Mouse (Mus musculus) adrenal gland, postnatal 36 days (tissue): ENCODE measurements around the gene Mroh8. TPM values are rescaled to one million over a fixed set of nuclear protein-coding genes. Genes with fewer than 3 reads are reported as not detected.

ENCODE experiments used
- DNase-seq, 2 experiments: peaks; one replicate each; pipeline ENCODE4 v3.0.0; 2021; ENCODE audit warnings: mixed read lengths in 1 of 2
- long read RNA-seq, 2 experiments: library from polyadenylated mRNA; stranded (forward); transcript quantifications; one replicate each; pipeline ENCODE4 v2.0.0; 2021; ENCODE audit warnings: borderline sequencing depth in 2 of 2
- total RNA-seq, 2 experiments: library from RNA; stranded (reverse); gene quantifications; 2 replicates each; pipeline ENCODE4 v1.2.3; 2021

Mroh8 gene
- under 1 TPM; 0.26 to 0.43 TPM for total RNA-seq
- long read RNA-seq, experiment 1, result 0 reads
- long read RNA-seq, experiment 2, result 0 reads

DNA sequence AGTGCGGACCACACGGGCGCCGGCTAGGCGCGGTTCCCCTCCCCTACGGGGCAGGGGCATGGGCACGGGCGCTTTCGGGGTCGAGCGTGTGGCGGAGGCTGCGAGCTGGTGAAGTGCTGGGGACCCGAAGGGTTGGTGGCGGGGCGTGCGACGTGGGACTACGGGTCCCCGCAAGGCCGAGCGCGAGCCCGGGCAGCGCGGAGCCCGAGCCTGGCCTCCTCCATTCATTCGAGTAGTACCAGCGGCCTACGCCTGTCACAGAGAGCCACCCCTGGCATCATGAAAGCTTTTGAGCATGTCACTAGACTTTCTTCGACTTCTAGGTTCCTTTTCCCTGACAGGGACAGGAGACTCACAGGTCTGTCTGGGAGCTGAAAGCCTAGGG is at the start of gene Mroh8:
Mroh8 (minus strand) TSS at position 134 of the 385 bp plus-strand sequence.
- peak; percentile 67 to 75 for DNase-seq

DNA sequence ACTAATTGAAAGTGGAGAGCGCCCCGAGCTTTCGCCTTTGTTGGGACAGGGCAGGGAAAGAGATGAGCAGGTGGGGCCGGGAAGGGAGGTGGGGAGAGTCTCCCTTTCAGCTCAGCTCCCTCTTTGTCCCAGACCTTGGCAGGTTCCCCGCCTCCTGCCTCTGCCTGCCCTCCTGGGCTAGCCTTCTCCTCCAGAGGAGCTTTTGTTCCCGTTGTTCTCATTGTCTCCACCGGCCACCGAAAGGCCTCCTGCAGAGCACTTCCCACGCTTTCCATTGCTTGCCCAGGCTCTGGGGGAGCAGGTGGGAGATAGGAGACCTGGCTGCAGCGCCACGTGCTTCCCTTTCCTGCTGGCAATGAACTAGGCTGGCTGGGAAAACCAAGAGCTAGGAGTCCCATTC is 49.2 kb upstream of the Mroh8 start:
- DNase-seq, result no peak

DNA sequence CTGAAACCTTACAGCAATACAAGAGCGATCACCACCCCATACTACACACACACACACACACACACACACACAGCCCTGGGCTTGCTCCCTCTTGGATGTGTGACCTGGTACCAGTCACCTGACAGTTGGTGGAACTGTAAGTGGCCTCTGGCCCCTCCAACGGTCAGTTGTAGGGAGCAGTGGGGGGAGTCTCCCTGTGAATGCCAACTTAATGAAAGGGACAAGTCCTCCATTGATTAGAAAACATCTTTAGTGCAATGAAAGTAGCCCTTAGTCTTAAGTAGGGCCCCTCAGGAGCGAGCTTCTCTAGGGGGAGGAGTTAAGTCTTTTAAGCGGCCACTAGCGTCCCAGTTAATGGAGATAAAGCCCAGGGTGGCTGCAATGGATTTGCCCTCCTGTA is 48.8 kb upstream of the Mroh8 start:
- DNase-seq, result no peak

DNA sequence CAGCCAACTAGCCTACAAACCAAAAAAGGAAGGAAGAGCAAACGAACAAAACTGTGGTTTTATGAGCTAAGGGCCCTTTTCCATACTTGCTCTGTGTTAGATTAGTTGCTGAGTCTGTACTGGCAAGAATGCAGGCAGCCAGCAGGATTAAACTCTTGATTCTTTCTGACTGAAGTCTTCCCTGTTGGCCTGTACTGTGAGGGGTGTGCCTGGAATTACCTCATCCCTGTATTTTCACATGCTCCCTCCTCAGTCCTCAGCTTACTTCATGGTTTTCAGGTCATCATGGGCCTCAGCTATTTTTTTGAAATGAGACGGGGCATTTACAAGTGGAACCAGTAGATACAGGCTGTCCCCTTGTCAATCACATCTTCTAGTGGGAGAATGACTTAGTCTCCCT is 45.9 kb upstream of the Mroh8 start:
- no peak for DNase-seq

DNA sequence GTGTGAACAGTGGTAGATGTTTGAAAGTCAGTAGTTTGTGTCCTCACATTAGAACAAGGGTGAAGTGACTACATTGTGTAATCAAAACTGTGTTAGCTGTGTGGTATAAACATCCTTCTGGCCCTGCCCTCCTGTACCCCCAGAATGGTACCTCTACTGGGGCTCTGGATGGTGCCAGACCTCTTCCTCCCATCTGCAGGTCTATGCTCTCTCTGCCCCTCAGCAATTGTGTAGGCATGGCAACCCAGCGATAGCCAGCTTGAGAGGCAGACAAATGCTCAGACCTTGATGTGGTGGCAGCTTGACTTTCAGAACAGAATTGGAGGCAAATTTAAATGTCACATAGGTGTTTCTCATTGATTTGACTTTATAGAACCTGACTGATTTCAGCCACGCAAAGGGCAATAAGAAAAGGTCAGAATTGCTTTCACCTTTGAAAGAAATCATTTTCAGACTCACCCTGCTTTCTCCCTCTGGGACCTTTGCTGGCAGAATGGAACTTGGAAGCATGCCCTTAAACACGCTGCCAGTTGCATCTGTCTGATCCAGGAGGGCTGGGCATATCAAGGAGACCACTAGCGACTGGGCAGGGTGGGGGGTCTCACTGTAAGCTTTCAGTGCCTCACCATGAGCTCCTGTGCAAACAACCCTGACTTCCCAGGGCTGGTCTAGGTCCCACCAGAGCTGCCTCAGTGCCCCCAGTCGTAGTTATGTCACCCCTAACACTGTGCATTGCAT is 42.8 kb upstream of the Mroh8 start:
- peak in 1 of 2 experiments; percentile 13 for DNase-seq

DNA sequence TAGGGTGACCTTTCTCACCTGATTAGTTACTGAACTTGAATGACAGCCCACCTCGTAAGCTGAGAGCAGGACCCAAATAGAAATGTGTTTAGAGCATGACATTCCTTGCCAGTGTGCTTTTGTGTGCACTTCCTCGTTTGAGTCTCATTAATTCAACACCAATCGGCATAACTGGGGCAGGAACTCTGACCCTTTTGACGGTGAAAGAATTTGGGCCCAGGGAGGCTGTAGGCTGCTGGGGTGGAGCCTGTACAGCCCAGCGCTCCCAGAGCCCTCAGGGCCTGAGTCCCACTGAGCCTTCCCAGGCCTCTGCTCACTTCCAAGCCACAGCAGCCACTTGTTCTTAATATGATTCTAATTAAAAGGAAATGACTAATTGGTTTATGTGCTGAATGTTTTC is 41.5 kb upstream of the Mroh8 start:
- no peak for DNase-seq

DNA sequence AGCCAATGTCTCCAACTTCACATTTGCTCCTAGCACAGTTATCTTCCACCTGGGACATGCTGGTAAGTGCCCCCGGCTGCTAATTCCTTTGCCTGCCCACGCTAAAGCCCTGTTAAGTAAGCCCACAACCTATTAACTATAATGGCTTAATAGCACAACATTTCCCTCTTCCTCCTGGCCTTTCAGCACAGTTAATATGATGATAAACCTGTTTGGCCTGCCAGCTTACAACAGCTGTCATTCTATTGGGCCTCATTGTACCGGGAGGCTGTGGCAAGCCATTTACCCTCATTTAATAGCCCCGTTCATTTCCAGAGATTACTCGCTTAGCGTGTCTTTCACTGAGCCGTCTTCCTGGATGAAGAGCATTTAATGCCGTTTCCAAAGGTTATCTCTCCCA is 40.8 kb upstream of the Mroh8 start:
- DNase-seq, result no peak

DNA sequence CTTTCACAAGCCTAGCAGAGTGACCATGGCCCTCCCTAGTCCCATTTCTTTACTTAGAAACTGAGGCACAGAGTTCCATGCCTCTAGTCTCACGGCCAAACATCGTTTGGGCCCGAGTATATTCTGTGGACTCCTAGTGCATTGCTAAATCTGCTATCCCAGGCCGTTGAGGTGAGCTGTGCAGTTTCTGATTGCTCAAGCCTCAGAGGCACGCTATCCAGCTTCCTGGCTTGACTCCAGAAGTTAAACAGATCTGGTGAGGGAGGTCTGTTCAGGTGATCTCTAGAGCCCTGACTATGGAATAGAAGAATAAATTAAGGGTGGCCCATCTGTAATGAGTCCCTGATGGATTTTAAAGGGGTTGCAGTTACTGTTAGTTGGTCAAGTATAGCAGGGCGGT is 37.9 kb upstream of the Mroh8 start:
- no peak for DNase-seq

DNA sequence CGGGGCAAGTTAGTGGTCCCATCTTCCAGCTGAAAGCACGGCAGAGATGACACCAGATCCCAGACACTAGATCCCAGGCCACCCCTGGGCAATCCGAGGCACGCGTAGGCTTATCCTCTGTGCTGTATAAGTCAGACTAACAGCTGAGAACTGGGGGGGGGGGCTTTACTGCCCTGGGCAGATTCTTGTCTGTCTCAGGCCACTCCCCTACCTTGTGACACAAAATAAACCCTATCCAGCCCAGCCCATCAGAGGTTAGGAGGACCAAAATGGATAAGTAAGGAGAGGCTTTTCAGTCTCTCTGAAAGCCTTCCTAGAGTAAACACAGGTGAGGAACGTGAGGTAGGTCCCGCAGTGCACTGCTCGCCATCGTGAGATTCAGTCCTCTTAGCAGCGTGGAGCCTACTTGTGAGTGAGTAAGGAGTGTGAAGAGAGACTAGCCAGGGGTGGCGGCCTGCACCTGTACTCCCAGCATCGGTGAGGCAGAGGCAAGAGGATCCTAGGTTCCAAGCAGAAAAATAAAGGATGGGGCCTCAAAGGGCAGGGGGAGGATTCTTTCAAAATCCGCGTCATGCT is 37.1 kb upstream of the Mroh8 start:
- DNase-seq, result no peak

DNA sequence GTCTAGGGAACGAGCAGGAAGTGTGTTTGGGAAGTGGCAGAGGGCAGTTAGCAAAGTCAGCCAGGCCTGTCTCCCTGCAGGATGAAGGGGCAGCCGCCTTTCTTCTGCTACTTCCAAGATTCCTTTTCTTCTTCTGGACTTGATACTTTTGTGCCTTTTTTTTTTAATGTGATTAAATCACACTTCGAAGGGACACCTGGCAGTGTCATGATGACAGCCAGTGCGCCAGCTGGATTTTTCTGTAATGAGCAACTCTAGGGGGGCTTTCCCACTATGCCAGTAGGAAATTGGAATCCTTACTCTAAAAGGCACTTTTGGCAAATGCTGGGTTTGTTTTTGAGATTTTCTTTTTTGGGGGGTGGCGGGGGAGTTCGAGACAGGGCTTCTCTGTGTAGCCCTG is 36.1 kb upstream of the Mroh8 start:
- DNase-seq, result no peak

DNA sequence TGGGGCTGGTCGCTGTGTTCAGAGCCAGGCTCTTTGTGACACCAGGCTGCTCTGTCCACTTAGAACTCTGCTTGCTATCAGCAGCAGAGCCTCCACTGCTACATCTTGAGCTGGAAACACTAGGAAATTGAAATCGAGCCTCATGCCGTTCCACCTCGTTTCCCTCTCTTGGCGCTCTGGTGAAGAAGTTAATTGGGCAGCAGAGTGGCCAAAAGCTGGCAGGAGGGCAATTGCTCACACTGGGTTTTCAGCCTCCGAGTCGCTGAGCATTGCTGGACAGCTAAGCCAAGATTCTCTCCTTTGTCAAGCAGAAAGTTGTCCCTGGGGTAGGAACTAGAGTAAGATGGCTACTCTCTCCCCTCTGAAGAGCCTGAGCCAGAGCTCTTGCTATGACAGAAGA is 35.0 kb upstream of the Mroh8 start:
- no peak for DNase-seq

DNA sequence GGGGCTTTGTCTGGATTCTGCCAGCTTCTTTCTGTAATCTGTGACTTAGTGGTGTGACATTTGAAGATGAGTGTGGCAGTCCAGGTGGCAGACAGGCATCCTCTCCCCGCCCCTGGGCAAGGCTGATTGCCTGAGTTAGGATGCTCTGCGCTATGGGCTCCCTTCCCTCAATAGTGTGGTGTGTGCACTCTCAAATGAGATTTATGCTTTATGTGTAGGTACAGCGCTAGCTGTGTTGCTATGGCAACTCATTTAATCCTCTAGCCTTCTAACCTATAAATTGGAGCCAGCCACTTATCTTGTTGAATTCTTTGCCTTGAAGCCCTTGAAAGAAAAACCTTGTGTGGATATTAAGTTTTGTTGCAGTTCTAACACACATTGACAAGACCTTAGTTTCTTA is 34.4 kb upstream of the Mroh8 start:
- no peak for DNase-seq

DNA sequence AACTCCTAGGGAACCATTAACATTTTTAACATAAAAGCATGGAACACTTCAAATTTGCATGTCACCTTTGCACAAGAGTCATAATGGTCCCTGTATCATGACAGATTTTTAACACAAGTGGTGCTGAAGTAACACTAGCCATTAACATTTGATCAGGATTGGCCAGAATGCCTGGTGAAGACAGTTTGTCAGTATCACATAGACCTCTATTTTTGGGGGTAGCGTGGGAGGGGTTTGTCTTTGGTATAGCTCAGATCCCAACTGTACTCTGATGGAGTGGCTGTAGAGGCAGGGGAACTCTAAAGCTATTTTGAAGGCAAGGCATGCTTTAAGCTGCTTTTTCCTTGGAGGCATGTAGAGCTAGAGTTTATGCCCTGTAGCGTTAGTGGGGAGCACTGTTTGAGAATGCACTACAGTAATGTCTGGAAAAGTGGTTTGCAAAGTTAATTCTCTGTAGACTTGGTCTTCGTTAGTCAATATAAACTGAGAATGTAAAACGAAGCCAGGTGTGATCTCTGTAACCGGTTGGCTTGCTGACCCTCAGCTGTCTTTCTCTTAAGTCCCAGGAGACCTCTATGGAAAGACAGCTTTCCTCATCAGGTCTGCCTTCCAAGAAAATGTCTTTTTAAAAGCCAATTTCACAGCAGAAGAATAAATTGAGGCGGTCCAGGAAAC is 31.8 kb upstream of the Mroh8 start:
- no peak for DNase-seq

DNA sequence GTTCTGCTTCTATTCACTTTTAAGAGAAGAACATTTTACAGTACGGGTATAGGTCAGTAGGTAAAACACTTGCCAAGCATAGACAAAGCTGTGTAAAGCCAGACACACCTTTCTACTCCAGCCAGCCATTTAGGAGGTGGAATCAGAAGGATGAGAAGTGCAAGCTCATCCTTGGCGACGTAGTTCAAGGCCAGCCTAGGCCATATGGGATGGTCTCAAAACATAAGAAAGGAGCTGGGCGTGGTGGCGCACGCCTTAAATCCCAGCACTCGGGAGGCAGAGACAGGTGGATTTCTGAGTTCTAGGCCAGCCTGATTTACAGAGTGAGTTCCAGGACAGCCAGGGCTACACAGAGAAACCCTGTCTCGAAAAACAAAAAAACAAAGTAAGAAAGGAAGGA is 30.3 kb upstream of the Mroh8 start:
- DNase-seq, result no peak

DNA sequence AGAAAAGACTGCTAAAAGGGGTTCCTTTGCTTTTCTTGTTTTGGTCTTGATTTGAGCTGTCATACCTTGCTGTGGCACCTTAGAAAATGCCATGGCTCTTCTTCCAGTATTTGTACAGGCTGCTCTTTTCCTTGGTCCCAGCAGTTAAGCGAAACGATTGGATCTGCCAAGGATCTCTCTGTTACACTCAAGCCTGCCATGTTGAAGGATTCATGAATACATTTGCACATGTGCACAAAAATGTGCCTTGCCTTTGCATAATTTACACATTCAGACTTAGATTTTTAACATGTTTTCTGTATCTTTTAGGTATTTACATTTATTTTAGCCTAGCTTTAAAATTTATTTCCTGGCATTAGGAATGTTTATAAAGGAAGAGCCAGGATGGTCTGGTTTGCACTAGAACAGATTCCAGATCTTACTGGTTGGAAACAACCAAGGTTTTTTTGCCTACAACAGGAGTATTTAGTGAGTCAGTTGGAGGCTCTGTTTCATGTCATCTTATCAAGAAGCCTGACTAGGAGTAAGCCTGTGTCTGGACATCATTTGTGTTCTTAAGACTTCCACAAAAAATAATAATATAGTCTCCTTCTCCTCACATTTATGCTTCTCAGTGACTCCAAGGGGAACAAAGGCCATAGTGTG is 29.0 kb upstream of the Mroh8 start:
- DNase-seq, result no peak

DNA sequence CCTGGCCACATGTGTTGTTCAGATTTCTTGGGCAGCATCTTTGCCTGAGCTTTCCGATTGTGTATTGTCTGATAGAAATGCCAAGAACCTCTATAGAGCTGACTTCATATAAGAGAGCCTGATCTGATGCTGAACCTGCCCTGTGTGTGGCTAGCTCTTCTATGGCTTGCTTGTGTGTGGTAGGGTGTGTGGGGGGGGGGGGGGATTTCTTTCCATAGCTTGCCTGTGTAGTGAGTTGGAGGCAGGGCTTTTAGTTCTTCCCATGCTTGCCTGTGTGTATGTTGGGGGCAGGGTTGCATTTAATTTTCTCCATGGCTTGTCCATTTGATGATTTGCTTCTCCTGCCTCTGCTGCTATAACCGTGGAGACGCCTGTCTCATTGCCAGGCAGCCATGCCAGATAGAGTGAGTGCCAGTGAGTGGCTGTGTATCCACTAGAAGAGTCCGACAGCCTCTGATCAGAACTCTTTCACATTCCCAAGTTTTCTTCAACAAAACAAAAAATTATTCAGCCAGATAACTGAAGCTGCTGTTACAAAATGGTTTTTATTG is 28.4 kb upstream of the Mroh8 start:
- no peak for DNase-seq

DNA sequence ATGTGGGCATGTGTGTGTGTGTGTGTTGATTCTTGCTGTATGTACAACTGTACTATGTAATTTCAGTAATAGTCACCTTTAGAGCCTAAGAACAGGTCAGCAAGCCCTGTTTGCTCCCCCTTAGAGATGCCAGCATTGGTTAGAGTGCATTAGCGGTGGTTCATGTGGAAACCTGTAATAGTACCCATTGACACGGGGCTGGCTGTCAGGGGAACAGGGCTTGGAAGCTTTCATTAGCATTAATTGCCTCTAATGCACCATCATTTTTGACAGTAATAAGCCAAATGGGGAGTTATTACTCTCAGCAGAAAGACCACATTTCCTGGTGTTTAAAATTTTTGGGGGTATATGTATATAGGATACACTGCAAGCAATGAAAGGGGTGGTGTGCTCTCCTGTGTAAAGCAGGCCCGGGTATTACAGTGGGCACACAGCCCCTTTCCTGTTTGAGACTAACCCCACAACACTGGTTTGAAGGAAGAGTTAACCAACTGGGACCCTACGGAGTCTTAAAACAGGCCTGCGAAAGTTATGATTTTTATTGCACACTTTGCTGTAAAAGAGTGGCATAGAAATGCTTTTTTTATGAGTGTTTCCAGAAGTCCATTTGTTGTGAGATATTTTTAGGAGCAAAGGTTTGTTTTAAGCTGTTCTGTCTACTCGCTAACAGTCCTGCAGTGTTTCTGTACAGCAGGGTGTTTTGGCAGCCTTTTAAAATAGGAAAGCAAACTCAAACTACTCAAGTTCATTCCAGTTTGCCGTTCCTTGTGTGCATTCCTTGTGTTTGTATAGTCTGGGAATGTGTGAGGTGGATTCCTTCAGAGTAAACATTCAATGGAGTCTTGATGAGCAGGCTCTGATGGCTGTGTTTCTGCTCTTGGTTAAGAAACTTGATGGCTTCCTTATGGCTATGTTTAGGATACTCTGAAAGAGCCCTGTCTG is 27.0 kb upstream of the Mroh8 start:
- DNase-seq, result no peak

DNA sequence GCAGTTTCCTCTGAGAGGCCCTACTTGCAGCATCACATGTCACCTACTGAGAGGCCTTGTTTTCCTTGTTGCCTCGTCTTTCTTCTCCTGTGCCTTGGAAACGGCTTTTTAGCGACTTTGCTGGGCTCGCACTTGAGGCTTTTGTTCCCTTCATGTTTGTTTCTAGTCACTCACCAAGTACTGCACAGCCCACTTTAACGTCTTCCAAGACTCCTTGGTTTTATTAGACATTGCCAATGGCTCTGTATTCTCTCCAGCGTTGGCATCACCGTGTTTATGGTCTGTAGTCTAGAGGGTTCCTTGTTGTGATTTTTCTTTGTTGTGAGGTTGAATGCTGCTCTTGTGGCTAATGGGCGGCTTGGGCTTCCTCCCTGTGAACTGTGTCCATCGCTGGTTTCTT is 23.7 kb upstream of the Mroh8 start:
- no peak for DNase-seq

DNA sequence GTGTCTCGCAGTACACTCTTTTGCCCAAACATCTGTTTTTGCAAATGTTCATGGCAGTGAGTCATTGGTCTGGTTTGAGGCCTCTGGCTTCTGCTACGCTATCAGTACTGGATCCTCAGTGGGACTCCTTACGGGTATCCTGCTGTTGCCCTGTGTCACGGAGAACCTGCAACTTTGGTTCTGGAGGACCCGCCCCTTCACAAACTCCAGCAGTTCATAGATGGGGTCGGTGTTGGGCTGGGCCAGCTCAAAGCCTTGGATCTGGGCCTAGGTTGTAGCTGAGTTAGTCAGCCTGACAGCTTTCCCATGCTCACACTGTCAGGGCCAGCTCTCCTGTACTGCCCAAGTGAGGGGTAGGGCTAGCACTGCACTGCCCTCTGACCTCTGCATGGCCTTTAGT is 20.7 kb upstream of the Mroh8 start:
- DNase-seq, result no peak

DNA sequence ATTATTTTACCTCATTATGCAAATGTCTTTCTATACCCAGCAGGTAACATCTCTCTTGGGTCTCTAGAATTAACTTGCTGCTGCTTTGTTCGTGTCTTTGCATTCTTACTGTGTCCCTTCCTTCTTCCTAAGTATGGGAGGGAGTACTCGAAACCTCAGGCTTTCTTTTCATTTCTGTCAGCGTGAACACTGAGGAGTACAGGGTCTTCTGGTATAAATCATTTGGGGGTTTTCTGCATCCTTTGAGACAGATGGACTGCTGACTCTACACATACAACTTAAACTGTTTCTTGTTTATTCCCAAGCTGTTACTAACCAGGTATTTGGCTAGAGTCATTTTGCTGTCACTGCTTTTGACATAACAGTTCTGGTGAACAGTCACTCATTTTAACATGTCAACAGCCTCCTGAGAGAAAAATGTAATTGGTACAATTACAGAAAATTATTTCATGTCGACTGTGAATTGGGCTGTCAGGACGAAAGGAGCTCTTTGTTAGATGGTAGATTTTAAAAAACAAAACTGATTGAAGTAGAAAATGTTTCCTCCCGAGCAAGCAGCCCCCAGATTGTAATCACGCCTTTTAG is 16.8 kb upstream of the Mroh8 start:
- no peak for DNase-seq

DNA sequence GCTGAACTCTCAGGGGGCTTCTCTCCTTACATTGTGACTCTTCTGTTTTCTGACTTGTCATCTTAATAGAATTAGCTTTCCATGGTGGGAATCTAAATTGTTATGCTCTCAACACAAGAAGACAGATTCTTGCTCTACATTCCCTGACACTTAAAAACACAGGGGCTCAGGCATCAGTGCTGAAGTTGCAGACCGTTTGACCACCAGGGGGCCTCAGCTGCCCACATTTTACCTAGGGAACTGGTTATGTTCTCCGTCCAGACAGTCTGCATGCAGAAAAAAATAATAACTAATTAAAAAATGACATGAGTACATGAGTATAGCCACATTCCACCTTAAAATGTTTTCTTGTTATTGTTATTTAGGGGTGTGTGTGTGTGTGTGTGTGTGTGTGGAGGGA is 12.7 kb upstream of the Mroh8 start:
- DNase-seq, result peak; percentile 67 to 84
